Mouse (Mus musculus) common myeloid progenitor, adult 5-6 weeks (primary cell): ENCODE measurements around the gene Ireb2. TPM values are rescaled to one million over a fixed set of nuclear protein-coding genes. Genes with fewer than 3 reads are reported as not detected.

Experiments
- total RNA-seq: library from RNA; stranded (forward); fragments of 200-1000, 187-1606 nt; gene quantifications from 2 replicates; pipeline ENCODE4 v1.2.3, GENCODE M21; 2017

The Ireb2 gene
- total RNA-seq, 1 experiment from 2014 or later = 60.5 TPM

Other genes starting within 250 kb of the Ireb2 start
- not detected in 2 replicates for gene Acsbg1, start 201.9 kb upstream of the Ireb2 start, total RNA-seq
- 3.8 and 6.7 TPM in 2 replicates for gene Dnaja4, start 164.9 kb upstream of the Ireb2 start, total RNA-seq
- 98.2 and 105 TPM in 2 replicates for gene Wdr61, start 129.3 kb upstream of the Ireb2 start, total RNA-seq
- gene Crabp1, start 99.0 kb upstream of the Ireb2 start, total RNA-seq = not detected in 2 replicates
- 0.39 TPM in 1 of 2 replicates, not detected in the other for gene Hykk, start 53.5 kb downstream of the Ireb2 start, total RNA-seq
- 350 and 399 TPM in 2 replicates for gene Psma4, start 87.0 kb downstream of the Ireb2 start, total RNA-seq
- 0.91 TPM in 1 of 2 replicates, not detected in the other for gene AY074887, start 87.2 kb downstream of the Ireb2 start, total RNA-seq
- gene Chrna5, start 117.1 kb downstream of the Ireb2 start, total RNA-seq = not detected in 2 replicates
- gene Chrna3, start 162.8 kb downstream of the Ireb2 start, total RNA-seq = not detected in 2 replicates
- gene Chrnb4, start 185.0 kb downstream of the Ireb2 start, total RNA-seq = not detected in 2 replicates